Mouse (Mus musculus) embryonic fibroblast, embryonic 13.5 days (primary cell): ENCODE data around the gene Tcf15.

ENCODE experiments used
- CTCF ChIP-seq: IDR thresholded peaks from 2 replicates; pipeline ENCODE4 v1.5.1; 2011; ENCODE audit warnings: mild to moderate bottlenecking, control low read depth, low read length, moderate library complexity, borderline replicate concordance; ENCODE audit not compliant: insufficient read depth
- POLR2A ChIP-seq: IDR thresholded peaks from 2 replicates; pipeline ENCODE4 v1.6.1; 2011; ENCODE audit warnings: low read depth, mild to moderate bottlenecking, control low read depth, low read length, moderate library complexity

- TF ChIP-seq CTCF: no peak
- TF ChIP-seq POLR2A: no peak
Observed at GRCm38 (mm10) chr2:152114057-152114975, 29.0 kb upstream of the Tcf15 start.
